Mouse (Mus musculus): ENCODE data around the gene Ikzf1. TPM values are rescaled to one million over a fixed set of nuclear protein-coding genes. Genes with fewer than 3 reads are reported as not detected.

The Ikzf1 gene
- polyA plus RNA-seq, 1 experiment from 2014 or later: 3.2 TPM

- no peak overlapping the region for H3K9ac ChIP-seq
- ATAC-seq (ENCODE audit: borderline replicate concordance, extremely low read depth, low FRiP score, low TSS enrichment): no peak
- 79% methylated on average over 14 of the region's 14 CpGs for WGBS
Measured at GRCm38 (mm10) chr11:11691324-11692058, 6.7 kb downstream of the Ikzf1 start.

GRCm38 (mm10) chr11:11692558-11693166 is 7.9 kb downstream of the Ikzf1 start:
- H3K9ac ChIP-seq: no peak overlapping the region
- no peak overlapping the region for H3K27ac ChIP-seq
- no peaks in the 10 kb centered on the region for H3K4me1 ChIP-seq
- H3K27me3 ChIP-seq: peaks cover 11% of the 10 kb centered on the region
- WGBS: 80% methylated on average over 10 of the region's 10 CpGs
- no peak overlapping the region for H3K4me2 ChIP-seq
- no peak for ATAC-seq (ENCODE audit: borderline replicate concordance, extremely low read depth, low FRiP score, low TSS enrichment)
- H3K4me3 ChIP-seq: no peak overlapping the region
- no peaks in the 10 kb centered on the region for H3K36me3 ChIP-seq
- H3K9me3 ChIP-seq: no peaks in the 10 kb centered on the region

More at GRCm38 (mm10) chr11:11691324-11692058, 6.7 kb downstream of the Ikzf1 start:
- Histone ChIP-seq H3K9me3 (no peaks in the 10 kb centered on the region), H3K4me1 (0 out of 2 replicates have a peak, but pooled peaks cover 6% of the 10 kb centered on the region), H3K27ac (no peak overlapping the region), H3K4me3 (no peak overlapping the region), H3K27me3 (peaks cover 19% of the 10 kb centered on the region), H3K36me3 (no peaks in the 10 kb centered on the region), H3K4me2 (no peak overlapping the region)

GRCm38 (mm10) chr11:11693446-11693845 is 8.6 kb downstream of the Ikzf1 start:
- 81% methylated on average over 3 of the region's 3 CpGs for WGBS
- Histone ChIP-seq H3K36me3 (no peaks in the 10 kb centered on the region), H3K4me3 (no peak overlapping the region), H3K4me1 (no peaks in the 10 kb centered on the region), H3K9ac (no peak overlapping the region), H3K4me2 (no peak overlapping the region), H3K9me3 (no peaks in the 10 kb centered on the region), H3K27ac (no peak overlapping the region), H3K27me3 (0 out of 2 replicates have a peak, but pooled peaks cover 5% of the 10 kb centered on the region)
- no peak for ATAC-seq (ENCODE audit: borderline replicate concordance, extremely low read depth, low FRiP score, low TSS enrichment)

- no peak for ATAC-seq (ENCODE audit: borderline replicate concordance, extremely low read depth, low FRiP score, low TSS enrichment)
Measured at GRCm38 (mm10) chr11:11694072-11694471, 9.3 kb downstream of the Ikzf1 start.

GRCm38 (mm10) chr11:11694472-11695177 is 9.8 kb downstream of the Ikzf1 start:
- WGBS: 74% methylated on average over 6 of the region's 6 CpGs
- ATAC-seq (ENCODE audit: borderline replicate concordance, extremely low read depth, low FRiP score, low TSS enrichment): no peak
- no peaks in the 10 kb centered on the region for H3K36me3 ChIP-seq
- H3K27me3 ChIP-seq: no peaks in the 10 kb centered on the region
- H3K4me2 ChIP-seq: no peak overlapping the region
- H3K9ac ChIP-seq: no peak overlapping the region
- H3K9me3 ChIP-seq: no peaks in the 10 kb centered on the region
- no peak overlapping the region for H3K27ac ChIP-seq
- no peak overlapping the region for H3K4me3 ChIP-seq
- no peaks in the 10 kb centered on the region for H3K4me1 ChIP-seq

More at GRCm38 (mm10) chr11:11694072-11694471, 9.3 kb downstream of the Ikzf1 start:
- Histone ChIP-seq H3K27ac (no peak overlapping the region), H3K4me3 (no peak overlapping the region), H3K36me3 (no peaks in the 10 kb centered on the region), H3K9me3 (no peaks in the 10 kb centered on the region), H3K4me2 (no peak overlapping the region), H3K9ac (no peak overlapping the region), H3K27me3 (0 out of 2 replicates have a peak, but pooled peaks cover 2% of the 10 kb centered on the region), H3K4me1 (no peaks in the 10 kb centered on the region)
- WGBS: 64% methylated on average over 2 of the region's 2 CpGs

GRCm38 (mm10) chr11:11695211-11695887 is 10.5 kb downstream of the Ikzf1 start:
- no peaks in the 10 kb centered on the region for H3K27me3 ChIP-seq
- WGBS: 53% methylated on average over 6 of the region's 6 CpGs
- H3K4me2 ChIP-seq: no peak overlapping the region
- no peaks in the 10 kb centered on the region for H3K36me3 ChIP-seq
- H3K9me3 ChIP-seq: no peaks in the 10 kb centered on the region
- no peak overlapping the region for H3K27ac ChIP-seq
- H3K4me1 ChIP-seq: no peaks in the 10 kb centered on the region
- H3K4me3 ChIP-seq: no peak overlapping the region
- H3K9ac ChIP-seq: no peak overlapping the region
- no peak for ATAC-seq (ENCODE audit: borderline replicate concordance, extremely low read depth, low FRiP score, low TSS enrichment)

- Histone ChIP-seq H3K9me3 (no peaks in the 10 kb centered on the region), H3K36me3 (no peaks in the 10 kb centered on the region), H3K27ac (no peak overlapping the region), H3K27me3 (no peaks in the 10 kb centered on the region), H3K4me3 (no peak overlapping the region), H3K4me1 (no peaks in the 10 kb centered on the region), H3K9ac (no peak overlapping the region), H3K4me2 (no peak overlapping the region)
- WGBS: 78% methylated on average over 4 of the region's 4 CpGs
- ATAC-seq (ENCODE audit: borderline replicate concordance, extremely low read depth, low FRiP score, low TSS enrichment): no peak
Measured at GRCm38 (mm10) chr11:11695907-11696306, 11.1 kb downstream of the Ikzf1 start.

- 81% methylated on average over 3 of the region's 3 CpGs for WGBS
- H3K4me3 ChIP-seq: no peak overlapping the region
- no peak overlapping the region for H3K27ac ChIP-seq
- H3K36me3 ChIP-seq: no peaks in the 10 kb centered on the region
- H3K4me2 ChIP-seq: no peak overlapping the region
- no peak for ATAC-seq (ENCODE audit: borderline replicate concordance, extremely low read depth, low FRiP score, low TSS enrichment)
- H3K9ac ChIP-seq: no peak overlapping the region
- H3K4me1 ChIP-seq: no peaks in the 10 kb centered on the region
- no peaks in the 10 kb centered on the region for H3K9me3 ChIP-seq
- no peaks in the 10 kb centered on the region for H3K27me3 ChIP-seq
Measured at GRCm38 (mm10) chr11:11696814-11697213, 12.0 kb downstream of the Ikzf1 start.

- Histone ChIP-seq H3K4me2 (no peak overlapping the region), H3K4me1 (no peaks in the 10 kb centered on the region), H3K9me3 (no peaks in the 10 kb centered on the region), H3K27ac (no peak overlapping the region), H3K27me3 (no peaks in the 10 kb centered on the region), H3K36me3 (no peaks in the 10 kb centered on the region), H3K4me3 (no peak overlapping the region), H3K9ac (no peak overlapping the region)
- no peak for ATAC-seq (ENCODE audit: borderline replicate concordance, extremely low read depth, low FRiP score, low TSS enrichment)
- 50% methylated on average over 6 of the region's 6 CpGs for WGBS
Measured at GRCm38 (mm10) chr11:11701378-11701777, 16.6 kb downstream of the Ikzf1 start.

- no peak overlapping the region for H3K4me3 ChIP-seq
- no peak for ATAC-seq (ENCODE audit: borderline replicate concordance, extremely low read depth, low FRiP score, low TSS enrichment)
- no peaks in the 10 kb centered on the region for H3K4me1 ChIP-seq
- H3K9me3 ChIP-seq: no peaks in the 10 kb centered on the region
- no peak overlapping the region for H3K27ac ChIP-seq
- no peak overlapping the region for H3K4me2 ChIP-seq
- H3K9ac ChIP-seq: no peak overlapping the region
- H3K27me3 ChIP-seq: no peaks in the 10 kb centered on the region
- no peaks in the 10 kb centered on the region for H3K36me3 ChIP-seq
Measured at GRCm38 (mm10) chr11:11703776-11704175, 19.0 kb downstream of the Ikzf1 start.

GRCm38 (mm10) chr11:11708154-11708719 is 23.4 kb downstream of the Ikzf1 start:
- Histone ChIP-seq H3K4me1 (no peaks in the 10 kb centered on the region), H3K27ac (no peak overlapping the region), H3K4me2 (no peak overlapping the region), H3K36me3 (no peaks in the 10 kb centered on the region), H3K9ac (no peak overlapping the region), H3K9me3 (no peaks in the 10 kb centered on the region), H3K4me3 (no peak overlapping the region), H3K27me3 (no peaks in the 10 kb centered on the region)
- 83% methylated on average over 9 of the region's 9 CpGs for WGBS
- no peak for ATAC-seq (ENCODE audit: borderline replicate concordance, extremely low read depth, low FRiP score, low TSS enrichment)
